Mouse (Mus musculus) myocyte (in vitro differentiated cells): ENCODE data around the gene Cwc15. TPM values are rescaled to one million over a fixed set of nuclear protein-coding genes. Genes with fewer than 3 reads are reported as not detected.
A peak's percentile ranks its signal among the peaks of the same experiment; 100 is the strongest.
"Not testable (repeated sequence)": the region's sequence is repeated elsewhere in the genome, so short reads cannot be mapped to it uniquely, and the experiment has no call there.

Experiments used
- H3K27me3 ChIP-seq: one replicate; pipeline ENCODE4 v1.6.1; 2011; ENCODE audit not compliant: control insufficient read depth, insufficient read depth, insufficient read length
- H3K36me3 ChIP-seq: one replicate; pipeline ENCODE4 v1.6.1; 2011; ENCODE audit not compliant: control insufficient read depth, insufficient read depth
- H3K4me2 ChIP-seq: one replicate; pipeline ENCODE4 v1.6.1; 2011; ENCODE audit warnings: low read depth, control low read depth
- H3K4me3 ChIP-seq: one replicate; pipeline ENCODE4 v1.5.1; 2011; ENCODE audit warnings: mild to moderate bottlenecking, control low read depth, moderate library complexity
- H3K79me2 ChIP-seq: one replicate; pipeline ENCODE4 v1.6.1; 2011; ENCODE audit not compliant: control insufficient read depth, insufficient read depth
- H3ac ChIP-seq: one replicate; pipeline ENCODE4 v1.6.1; 2011; ENCODE audit not compliant: control insufficient read depth, insufficient read length
- CEBPB ChIP-seq: IDR thresholded peaks from 2 replicates; pipeline ENCODE4 v1.6.1; 2011; ENCODE audit warnings: mild to moderate bottlenecking, moderate library complexity; ENCODE audit not compliant: poor library complexity, insufficient read depth, severe bottlenecking
- E2F4 ChIP-seq: IDR thresholded peaks from one replicate; pipeline ENCODE4 v1.6.1; 2011; ENCODE audit warnings: mild to moderate bottlenecking, control low read depth, moderate library complexity; ENCODE audit not compliant: insufficient read depth
- MAX ChIP-seq: IDR thresholded peaks from one replicate; pipeline ENCODE4 v1.6.1; 2011; ENCODE audit warnings: low read depth, mild to moderate bottlenecking, control low read depth
- MYOD1 ChIP-seq, 3 experiments: IDR thresholded peaks; one replicate each; pipeline ENCODE4 v1.6.1; 2011; ENCODE audit warnings: control low read depth in 2 of 3, low read depth in 2 of 3, mild to moderate bottlenecking in 2 of 3, moderate library complexity in 1 of 3; ENCODE audit not compliant: insufficient read length in 2 of 3, control insufficient read depth in 1 of 3
- MYOG ChIP-seq, 3 experiments: IDR thresholded peaks; one replicate each; pipeline ENCODE4 v1.6.1; 2011; ENCODE audit warnings: control low read depth in 2 of 3, low read depth in 2 of 3, mild to moderate bottlenecking in 2 of 3; ENCODE audit not compliant: insufficient read length in 2 of 3, control insufficient read depth in 1 of 3, insufficient read depth in 1 of 3
- POLR2A ChIP-seq: IDR thresholded peaks from one replicate; pipeline ENCODE4 v1.6.1; 2011; ENCODE audit warnings: low read depth, mild to moderate bottlenecking, control low read depth, moderate library complexity; ENCODE audit not compliant: insufficient read length
- POLR2AphosphoS2 ChIP-seq: IDR thresholded peaks from one replicate; pipeline ENCODE4 v1.6.1; 2011; ENCODE audit warnings: low read depth, control low read depth; ENCODE audit not compliant: insufficient read length
- REST ChIP-seq: IDR thresholded peaks from one replicate; pipeline ENCODE4 v1.6.1; 2011; ENCODE audit warnings: mild to moderate bottlenecking, control low read depth, moderate library complexity; ENCODE audit not compliant: insufficient read depth, insufficient read length
- SRF ChIP-seq: IDR thresholded peaks from one replicate; pipeline ENCODE4 v1.6.1; 2011; ENCODE audit warnings: low read depth; ENCODE audit not compliant: control insufficient read depth, insufficient read length
- TCF12 ChIP-seq: IDR thresholded peaks from one replicate; pipeline ENCODE4 v1.6.1; 2011; ENCODE audit warnings: mild to moderate bottlenecking, control low read depth; ENCODE audit not compliant: poor library complexity, insufficient read depth, severe bottlenecking
- TCF3 ChIP-seq: IDR thresholded peaks from one replicate; pipeline ENCODE4 v1.6.1; 2011; ENCODE audit warnings: low read depth, control low read depth; ENCODE audit not compliant: insufficient read length
- USF1 ChIP-seq: IDR thresholded peaks from one replicate; pipeline ENCODE4 v1.6.1; 2011; ENCODE audit warnings: low read depth, mild to moderate bottlenecking, control low read depth, moderate library complexity
- polyA plus RNA-seq: library from polyadenylated mRNA; unstranded; fragments of >200 nt; fragmentation: generic; extraction: Trizol; gene quantifications from one replicate; pipeline ENCODE4 v1.2.1, GENCODE M21; 2012; ENCODE audit warnings: missing spikeins

The Cwc15 gene
- 107 TPM for polyA plus RNA-seq

DNA sequence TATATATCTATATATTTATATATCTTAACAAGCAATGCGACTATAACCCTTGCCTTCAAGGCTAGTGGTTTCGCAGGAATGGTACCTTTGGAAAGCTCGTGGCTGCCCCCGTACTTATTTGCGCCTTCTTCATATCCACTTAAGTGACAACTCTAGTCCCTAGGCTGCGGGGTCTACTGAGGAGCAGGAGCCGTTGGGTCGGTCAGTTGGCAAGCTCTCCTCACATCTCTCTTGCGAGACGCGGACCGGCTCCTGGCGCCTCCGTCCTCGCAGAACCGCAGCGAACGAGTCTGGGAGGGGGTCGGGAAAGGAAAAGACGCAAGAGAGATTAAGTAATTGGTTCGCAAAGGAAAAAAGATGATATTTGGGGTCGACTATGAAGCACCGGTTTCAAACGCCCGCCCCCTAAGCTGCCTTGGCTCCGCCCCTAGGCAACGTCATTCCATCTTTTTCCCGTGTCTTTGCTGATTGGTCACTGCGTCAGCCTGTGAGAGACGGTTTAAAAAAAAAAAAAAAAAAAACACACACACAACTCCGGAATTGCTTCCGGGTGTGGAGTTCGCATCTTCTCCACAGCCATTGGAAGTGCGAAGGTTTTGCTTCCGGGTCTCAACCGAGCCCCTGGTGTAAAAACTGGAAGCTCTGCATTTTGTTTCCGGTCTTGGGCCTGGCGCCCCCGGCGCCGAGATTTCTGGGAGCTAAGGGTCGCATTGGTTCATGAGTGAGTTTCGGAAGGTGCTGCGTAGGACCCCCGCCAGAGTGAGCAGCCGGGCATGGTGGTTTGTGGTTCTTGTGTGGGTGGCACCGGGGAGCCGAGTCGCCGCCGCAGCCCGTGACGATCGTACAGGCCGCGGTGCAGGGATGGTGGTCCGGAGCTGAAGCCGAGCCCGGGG is at the start of gene Cwc15, which contains the start of gene Kdm4d:
Gene Cwc15 (plus strand): TSS at position 595 of the 893 bp plus-strand sequence.
Gene Kdm4d (minus strand): TSS at position 460 of the 893 bp plus-strand sequence.
- H3K4me3 ChIP-seq, result peak within 1 kb of the TSS; percentile 81
- H3K79me2 ChIP-seq, result peaks cover 16% of the 10 kb centered on the region
- TF ChIP-seq CEBPB, result no peak
- TF ChIP-seq POLR2A, result peak; percentile 30
- no peak for TF ChIP-seq SRF
- peaks cover 31% of the 10 kb centered on the region for H3K36me3 ChIP-seq
- H3K27me3 ChIP-seq, result no peaks in the 10 kb centered on the region
- peak within 1 kb of the TSS; percentile 84 for H3K4me2 ChIP-seq
- H3ac ChIP-seq, result peak within 1 kb of the TSS; percentile 84

DNA sequence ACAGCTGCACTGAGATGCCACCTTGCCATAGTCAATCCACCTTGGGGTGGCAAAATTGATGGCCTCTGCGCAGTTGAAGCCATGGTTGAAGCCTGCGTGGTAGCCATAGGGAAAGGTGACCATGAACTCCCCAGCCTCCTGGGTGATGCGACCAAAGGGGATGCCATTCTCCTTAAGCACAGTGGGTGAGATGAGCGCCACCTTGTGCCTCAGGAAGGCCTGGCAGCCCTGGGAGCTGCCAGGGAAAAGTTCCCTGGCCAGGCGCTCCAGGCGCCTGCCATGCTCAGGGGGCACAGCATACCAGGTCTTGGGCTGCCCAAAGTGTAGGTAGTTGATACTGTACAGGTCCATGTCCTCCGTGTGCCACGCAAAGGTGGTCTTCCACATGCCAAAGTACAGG is 49.3 kb upstream of the Cwc15 start:
- not testable (repeated sequence) for H3K4me3 ChIP-seq, H3K4me2 ChIP-seq, H3K27me3 ChIP-seq, H3K79me2 ChIP-seq, H3K36me3 ChIP-seq, H3ac ChIP-seq

DNA sequence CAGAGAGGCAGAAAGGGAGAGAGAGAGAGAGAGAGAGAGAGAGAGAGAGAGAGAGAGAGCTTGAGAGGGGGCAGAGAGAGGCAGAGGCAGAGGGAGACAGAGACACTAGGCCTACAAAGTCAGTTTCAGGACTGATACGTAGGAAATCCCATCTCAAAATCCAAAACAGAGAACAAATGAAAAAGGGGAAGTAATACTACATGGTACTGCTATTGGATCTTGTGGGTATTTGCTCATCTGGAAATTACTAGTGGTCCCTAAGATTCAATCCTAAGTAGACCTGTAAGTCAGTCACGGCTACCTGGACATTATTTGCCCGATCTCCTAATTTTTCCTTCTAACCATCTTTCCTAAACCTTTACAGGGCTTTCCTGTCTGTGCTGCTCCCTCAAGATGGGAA is 44.1 kb upstream of the Cwc15 start:
- Histone ChIP-seq H3ac (no peak overlapping the region), H3K27me3 (peaks cover 4% of the 10 kb centered on the region), H3K36me3 (no peaks in the 10 kb centered on the region), H3K4me3 (no peak overlapping the region), H3K4me2 (no peak overlapping the region), H3K79me2 (no peaks in the 10 kb centered on the region)
- TF ChIP-seq USF1 (no peak), MYOG (IDR thresholded peaks at IDR 0.05; ENCODE audit: control insufficient read depth in 1 of 3, insufficient read depth in 1 of 3, insufficient read length in 2 of 3, low read depth in 2 of 3) (no peak), POLR2AphosphoS2 (no peak), E2F4 (no peak), TCF12 (no peak), TCF3 (no peak), POLR2A (no peak), MYOD1 (IDR thresholded peaks at IDR 0.05; ENCODE audit: control insufficient read depth in 1 of 3, insufficient read length in 2 of 3, low read depth in 2 of 3) (no peak), CEBPB (no peak), REST (no peak)

DNA sequence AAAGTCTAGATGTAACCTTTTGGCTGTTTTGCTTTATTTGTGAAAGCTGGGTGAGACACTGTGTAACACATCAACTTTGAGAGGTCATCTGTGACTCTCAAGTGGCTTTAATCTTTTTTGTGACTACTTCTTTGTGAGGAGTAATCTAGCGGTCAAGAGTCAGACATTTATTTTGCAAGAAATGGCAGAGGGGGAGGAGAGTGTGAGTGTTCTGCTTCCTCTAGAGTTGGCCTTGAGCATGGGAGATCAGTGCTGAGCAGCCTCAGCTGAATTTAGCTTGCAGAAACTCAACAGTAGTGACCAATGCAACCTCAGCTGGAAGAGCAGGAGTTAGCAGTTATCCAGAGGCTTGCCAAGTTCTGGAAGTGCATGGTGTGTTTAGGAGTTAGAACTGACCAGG is 37.9 kb upstream of the Cwc15 start:
- H3ac ChIP-seq, H3K27me3 ChIP-seq, H3K79me2 ChIP-seq, H3K4me2 ChIP-seq, H3K36me3 ChIP-seq, H3K4me3 ChIP-seq: not testable (repeated sequence)

DNA sequence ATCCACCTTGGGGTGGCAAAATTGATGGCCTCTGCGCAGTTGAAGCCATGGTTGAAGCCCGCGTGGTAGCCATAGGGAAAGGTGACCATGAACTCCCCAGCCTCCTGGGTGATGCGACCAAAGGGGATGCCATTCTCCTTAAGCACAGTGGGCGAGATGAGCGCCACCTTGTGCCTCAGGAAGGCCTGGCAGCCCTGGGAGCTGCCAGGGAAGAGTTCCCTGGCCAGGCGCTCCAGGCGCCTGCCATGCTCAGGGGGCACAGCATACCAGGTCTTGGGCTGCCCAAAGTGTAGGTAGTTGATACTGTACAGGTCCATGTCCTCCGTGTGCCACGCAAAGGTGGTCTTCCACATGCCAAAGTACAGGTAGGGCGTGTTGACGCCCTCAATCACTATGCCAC is 36.7 kb upstream of the Cwc15 start:
- H3K36me3 ChIP-seq, H3ac ChIP-seq, H3K79me2 ChIP-seq: not testable (repeated sequence)

DNA sequence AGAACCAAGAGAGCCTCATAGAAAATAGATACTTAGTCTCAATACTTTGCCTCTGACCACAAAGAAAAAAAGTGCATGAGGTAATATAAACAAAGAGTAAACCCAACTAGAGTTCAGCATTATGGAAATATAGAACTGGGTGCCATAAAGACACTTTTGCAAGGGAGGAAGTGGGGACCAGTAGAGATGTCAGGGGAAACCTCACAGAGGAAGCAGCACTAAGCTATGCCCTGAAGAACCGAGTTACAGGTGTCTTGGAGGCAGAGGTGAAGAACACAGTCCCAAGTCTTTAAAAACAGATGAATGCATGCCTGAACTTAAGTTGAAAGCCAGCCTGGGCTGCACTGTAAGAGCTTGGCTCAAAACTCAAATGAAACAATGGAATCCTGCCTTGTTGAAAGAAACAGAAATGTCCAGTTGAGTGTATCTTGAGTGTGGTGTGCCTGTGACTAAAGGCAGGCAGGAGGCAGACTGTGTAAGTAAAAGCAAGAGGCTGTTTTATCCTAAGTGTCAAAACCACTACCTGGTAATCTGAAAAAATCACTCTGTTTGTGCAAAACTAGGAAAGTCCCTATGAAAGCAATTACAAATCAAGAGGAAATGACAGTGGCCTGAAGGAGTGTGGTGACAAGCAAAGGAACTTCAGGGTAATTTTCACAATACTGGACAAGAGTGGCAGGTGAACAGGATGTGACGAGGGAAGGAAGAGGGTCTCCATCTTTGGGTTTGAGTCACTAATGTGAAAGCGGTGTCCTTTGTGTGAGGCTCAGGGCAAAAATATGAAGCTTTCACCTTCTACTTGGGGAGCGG is 1.3 kb upstream of the Cwc15 start:
- Histone ChIP-seq H3K27me3 (no peaks in the 10 kb centered on the region), H3K79me2 (peaks cover 16% of the 10 kb centered on the region), H3K36me3 (peaks cover 19% of the 10 kb centered on the region), H3K4me2 (peak overlapping the region; percentile 76), H3K4me3 (peak overlapping the region; percentile 81), H3ac (no peak overlapping the region)
- no peak for TF ChIP-seq TCF3
- TF ChIP-seq TCF12, result no peak
- TF ChIP-seq SRF, result no peak
- TF ChIP-seq POLR2AphosphoS2, result no peak
- TF ChIP-seq MAX, result no peak
- TF ChIP-seq MYOD1 (IDR thresholded peaks at IDR 0.05; ENCODE audit: control insufficient read depth in 1 of 3, insufficient read length in 2 of 3, low read depth in 2 of 3), result no peak
- no peak for TF ChIP-seq CEBPB
- no peak for TF ChIP-seq E2F4
- TF ChIP-seq REST, result no peak
- no peak for TF ChIP-seq MYOG (IDR thresholded peaks at IDR 0.05; ENCODE audit: control insufficient read depth in 1 of 3, insufficient read depth in 1 of 3, insufficient read length in 2 of 3, low read depth in 2 of 3)
- TF ChIP-seq POLR2A, result no peak
- no peak for TF ChIP-seq USF1

More for the DNA sequence above, 36.7 kb upstream of the Cwc15 start:
- not testable (repeated sequence) for H3K4me2 ChIP-seq, H3K27me3 ChIP-seq, H3K4me3 ChIP-seq
